Mouse (Mus musculus) forebrain, embryonic 14.5 days (tissue): Measurements from ENCODE around the gene Catsper4. TPM values are rescaled to one million over a fixed set of nuclear protein-coding genes. Genes with fewer than 3 reads are reported as not detected.

Source experiments
- ATAC-seq: fragments of 200-750 bp; cut with Nextera tagmentation; 2 replicates; pipeline ENCODE4 v1.8.0; 2017; ENCODE audit warnings: mild to moderate bottlenecking, moderate library complexity
- DNase-seq: peaks from one replicate; pipeline ENCODE4 v3.0.0-alpha.2; 2015; ENCODE audit warnings: low spot score
- H3K27ac ChIP-seq: fragments of 300-500 bp; sonication (generic); 2 replicates; pipeline ENCODE4 v1.5.1; 2014; ENCODE audit warnings: low read depth, mild to moderate bottlenecking, control low read depth, low read length, moderate library complexity
- H3K27me3 ChIP-seq: fragments of 300-500 bp; sonication (generic); replicated peaks from 2 replicates; pipeline ENCODE4 v1.6.1; 2014; ENCODE audit warnings: low read length, control low read depth, mixed read lengths; ENCODE audit not compliant: control insufficient read depth, insufficient read depth
- H3K36me3 ChIP-seq: fragments of 300-500 bp; sonication (generic); 2 replicates; pipeline ENCODE4 v1.6.1; 2014; ENCODE audit warnings: low read length, control low read depth; ENCODE audit not compliant: control insufficient read depth, insufficient read depth
- H3K4me1 ChIP-seq: fragments of 300-500 bp; sonication (generic); 2 replicates; pipeline ENCODE4 v1.6.1; 2014; ENCODE audit warnings: antibody characterized with exemption, low read length, control low read depth; ENCODE audit not compliant: control insufficient read depth, insufficient read depth
- H3K4me2 ChIP-seq: fragments of 300-500 bp; sonication (generic); 2 replicates; pipeline ENCODE4 v1.6.1; 2014; ENCODE audit warnings: mild to moderate bottlenecking, control low read depth, low read length
- H3K4me3 ChIP-seq: fragments of 300-500 bp; sonication (generic); 2 replicates; pipeline ENCODE4 v1.5.1; 2014; ENCODE audit warnings: low read depth, low read length, control low read depth
- H3K9ac ChIP-seq: fragments of 300-500 bp; sonication (generic); 2 replicates; pipeline ENCODE4 v1.6.1; 2014; ENCODE audit warnings: mild to moderate bottlenecking, low read length, control low read depth, moderate library complexity
- H3K9me3 ChIP-seq: fragments of 300-500 bp; sonication (generic); replicated peaks from 2 replicates; pipeline ENCODE4 v1.6.1; 2016; ENCODE audit warnings: low read length, control low read depth, mixed read lengths; ENCODE audit not compliant: control insufficient read depth
- WGBS: fragments of 180-500 bp; shearing (Covaris S2); extraction: QIAGEN DNeasy Blood & Tissue Kit; methylation state at CpG from one replicate; pipeline ENCODE4 v1.1.7; 2014; 5-methylcytosine and 5-hydroxymethylcytosine counted together
- polyA plus RNA-seq: library from polyadenylated mRNA; unstranded; fragments of >200 nt; fragmentation: Nextera tagmentation; extraction: Ambion mirVana; gene quantifications from 2 replicates; pipeline ENCODE4 v1.2.1, GENCODE M21; 2014

Gene Catsper4
- polyA plus RNA-seq, 1 experiment from 2014 or later: not detected

DNA sequence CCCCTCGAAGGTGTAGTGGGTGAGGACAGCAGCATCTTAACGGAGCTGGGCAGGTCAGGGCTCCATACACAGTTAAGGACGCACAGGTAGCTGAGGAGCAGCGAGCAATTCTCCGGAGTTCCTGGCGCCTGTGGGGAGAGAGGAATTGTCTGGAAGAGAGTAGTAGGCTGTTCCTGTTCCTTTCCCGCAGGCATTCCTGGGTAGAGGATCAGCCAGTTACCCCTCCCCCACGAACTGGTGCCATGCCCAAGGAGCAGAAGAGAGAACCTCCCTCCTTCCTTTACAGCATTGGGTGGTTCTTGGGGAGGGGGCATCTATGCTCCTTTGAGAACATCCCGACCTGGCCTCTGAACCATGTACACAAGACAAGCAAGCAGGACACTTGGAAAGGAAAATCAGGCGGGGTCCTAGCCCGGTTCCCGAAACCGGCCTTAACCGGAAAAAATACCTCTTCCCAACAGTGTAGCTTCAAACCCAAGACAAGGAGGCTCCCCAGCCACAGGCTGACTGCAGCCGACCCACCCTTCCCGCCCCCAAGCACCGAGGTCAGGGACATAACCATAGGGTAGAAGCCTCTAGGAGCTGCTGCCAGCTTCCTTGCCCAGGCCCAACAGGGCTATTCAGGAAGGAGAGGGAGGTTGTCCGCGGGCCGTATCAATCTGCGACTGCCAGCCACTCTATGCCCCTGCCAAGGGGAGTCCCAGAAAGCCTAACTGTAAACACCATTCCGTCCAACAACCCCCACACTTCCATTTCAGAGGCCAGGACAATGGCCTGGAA lies 25.1 kb upstream of the Catsper4 start:
- Histone ChIP-seq H3K36me3 (no peaks in the 10 kb centered on the region), H3K27ac (no peak overlapping the region), H3K4me2 (peak overlapping the region; percentile 75), H3K27me3 (peaks cover 70% of the 10 kb centered on the region), H3K4me1 (peaks cover 10% of the 10 kb centered on the region), H3K9me3 (no peaks in the 10 kb centered on the region), H3K4me3 (peak overlapping the region; percentile 46), H3K9ac (peak overlapping the region; percentile 67)
- DNase-seq: peak; percentile 54
- 5% methylated on average over 22 of the region's 22 CpGs for WGBS
- no peak for ATAC-seq

DNA sequence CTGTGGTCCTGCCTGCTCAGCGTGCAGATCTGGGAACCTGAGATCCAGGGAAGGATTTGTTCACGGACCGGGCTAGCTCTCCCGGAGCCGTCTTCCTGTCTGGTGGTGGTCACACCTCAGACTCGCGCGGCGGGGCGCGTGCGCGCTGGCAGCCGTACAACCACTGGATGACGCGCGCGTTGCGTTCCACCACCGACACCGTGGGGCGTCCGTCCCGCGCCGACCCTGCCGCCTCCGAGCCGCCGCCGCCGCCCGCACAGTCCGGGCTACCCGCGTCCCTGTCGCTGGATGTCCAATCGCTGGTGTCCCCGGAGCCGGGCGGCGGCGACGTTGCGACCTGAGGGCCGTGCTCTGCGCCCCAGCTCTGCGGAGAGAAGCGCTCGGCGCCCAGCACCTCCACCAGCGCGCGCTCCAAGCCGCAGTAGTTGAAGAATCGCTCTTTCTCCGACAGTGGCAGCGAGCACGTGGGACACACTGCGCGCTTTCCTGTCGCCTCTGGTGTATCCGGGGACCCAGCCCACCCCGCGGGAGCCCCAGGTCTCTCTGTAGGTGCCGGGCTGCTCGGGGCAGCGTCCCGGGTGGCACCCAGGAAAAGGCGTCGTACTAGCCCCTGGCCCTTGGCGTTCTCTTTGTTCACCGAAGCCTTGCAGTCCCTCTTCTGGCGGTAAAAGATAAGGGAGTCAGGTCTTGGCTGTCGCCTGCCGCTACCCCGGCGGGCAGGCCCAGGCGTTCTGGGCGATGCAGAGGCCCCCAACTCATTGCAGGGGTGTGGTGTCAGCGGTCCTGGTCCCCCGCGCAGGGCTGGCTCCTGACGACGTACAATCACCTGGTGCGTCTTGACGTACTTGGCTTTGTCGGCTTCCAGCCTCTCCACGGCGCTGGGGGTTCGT lies 24.3 kb upstream of the Catsper4 start:
- Histone ChIP-seq H3K27ac (no peak overlapping the region; the same call in 1 of the 2 replicates), H3K4me1 (peaks cover 10% of the 10 kb centered on the region), H3K4me3 (peak overlapping the region; percentile 46), H3K9me3 (no peaks in the 10 kb centered on the region), H3K27me3 (peaks cover 70% of the 10 kb centered on the region), H3K9ac (peak overlapping the region; percentile 67), H3K36me3 (no peaks in the 10 kb centered on the region), H3K4me2 (peak overlapping the region; percentile 75)
- under 1% methylated on average over 67 of the region's 91 CpGs for WGBS
- DNase-seq (peak; percentile 61), ATAC-seq (peak; percentile 45)

DNA sequence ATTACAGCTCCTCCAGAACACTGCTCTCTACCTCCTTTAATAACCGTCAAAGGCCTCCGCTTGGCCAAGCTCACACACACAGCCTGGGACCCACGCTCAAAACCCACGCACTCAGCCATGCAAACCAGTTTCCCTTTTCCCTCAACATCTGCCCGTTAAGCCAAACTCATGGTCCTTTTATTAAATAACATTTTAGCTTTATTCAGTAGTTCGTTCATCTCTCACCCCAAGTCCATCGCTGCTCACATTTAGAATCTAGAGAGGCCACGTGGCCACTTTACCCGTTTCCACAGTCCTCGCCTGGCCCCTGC lies 23.7 kb upstream of the Catsper4 start:
- 7% methylated on average over 10 of the region's 10 CpGs for WGBS
- peaks cover 13% of the 10 kb centered on the region for H3K4me1 ChIP-seq
- no peak overlapping the region for H3K27ac ChIP-seq
- H3K36me3 ChIP-seq: no peaks in the 10 kb centered on the region
- H3K9me3 ChIP-seq: no peaks in the 10 kb centered on the region
- H3K4me3 ChIP-seq: peak overlapping the region; percentile 46
- ATAC-seq: no peak
- peak overlapping the region; percentile 67 for H3K9ac ChIP-seq
- H3K27me3 ChIP-seq: peaks cover 70% of the 10 kb centered on the region
- H3K4me2 ChIP-seq: peak overlapping the region; percentile 75
- DNase-seq: no peak

DNA sequence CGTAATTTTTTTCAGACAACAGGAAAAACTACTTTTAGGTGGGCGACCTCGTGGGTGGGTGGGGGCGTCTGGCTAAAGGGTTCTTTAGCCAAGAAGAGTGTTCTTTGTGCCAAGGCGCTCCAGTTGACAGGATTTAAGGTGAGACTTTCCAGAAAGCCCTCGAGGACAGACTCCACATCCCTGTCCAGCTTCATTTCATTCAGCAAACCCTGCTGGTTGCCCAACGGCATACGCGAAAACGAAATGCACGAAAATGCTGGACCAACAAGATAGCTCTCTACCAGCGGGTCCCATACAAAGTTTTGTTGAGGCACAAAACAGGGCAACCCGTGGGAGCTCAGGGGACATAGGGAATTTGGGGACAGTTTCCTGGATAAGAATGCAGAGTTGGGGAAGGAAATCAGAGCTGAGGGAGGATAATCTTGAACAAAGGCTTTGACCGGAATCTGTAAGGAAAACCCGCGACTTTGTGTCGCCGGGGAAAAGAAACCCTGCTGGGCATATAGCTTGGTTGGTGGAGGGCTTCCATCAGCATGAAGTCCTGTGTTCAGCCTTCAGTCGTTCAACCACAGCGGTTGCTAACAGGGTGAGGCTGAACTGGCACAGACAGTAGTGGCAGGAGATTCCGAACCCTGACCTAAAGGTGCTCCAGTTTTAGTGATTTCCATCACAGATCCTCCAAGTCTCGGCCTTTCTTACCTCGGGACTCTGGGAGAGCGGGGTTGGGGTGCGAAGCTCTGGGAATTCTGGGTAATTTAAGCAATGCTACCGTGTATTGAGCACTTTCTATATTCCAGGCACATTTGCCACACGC lies 23.1 kb upstream of the Catsper4 start:
- no peaks in the 10 kb centered on the region for H3K36me3 ChIP-seq
- DNase-seq (no peak), ATAC-seq (no peak)
- H3K4me1 ChIP-seq: peaks cover 15% of the 10 kb centered on the region
- H3K4me2 ChIP-seq: peak overlapping the region; percentile 75
- peak overlapping the region; percentile 67 for H3K9ac ChIP-seq
- WGBS: 5% methylated on average over 27 of the region's 27 CpGs
- H3K27me3 ChIP-seq: peaks cover 68% of the 10 kb centered on the region
- peak overlapping the region; percentile 46 for H3K4me3 ChIP-seq
- no peaks in the 10 kb centered on the region for H3K9me3 ChIP-seq
- no peak overlapping the region for H3K27ac ChIP-seq

DNA sequence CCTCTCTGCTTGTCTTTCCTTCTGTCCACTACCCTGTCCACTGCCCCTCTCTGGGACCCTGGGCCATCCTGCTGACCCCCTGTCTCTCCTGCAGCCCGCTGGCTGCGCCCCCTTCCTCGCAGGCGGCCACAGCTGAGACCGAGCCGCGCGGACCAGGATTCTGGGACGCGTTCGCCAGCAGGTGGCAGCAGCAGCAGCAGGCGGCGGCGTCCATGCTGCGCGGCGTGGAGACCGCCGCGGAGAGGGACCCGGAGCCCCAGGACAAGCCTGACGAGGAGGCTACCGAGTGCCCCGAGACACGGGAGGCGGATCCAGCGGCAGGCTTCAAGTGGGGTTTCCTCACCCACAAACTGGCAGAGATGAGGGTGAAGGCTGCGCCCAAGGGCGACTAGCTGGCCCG lies 22.5 kb upstream of the Catsper4 start:
- no peak overlapping the region for H3K27ac ChIP-seq
- ATAC-seq: peak; percentile 62
- DNase-seq: peak; percentile 75
- H3K4me2 ChIP-seq: peak overlapping the region; percentile 75
- no peaks in the 10 kb centered on the region for H3K36me3 ChIP-seq
- H3K9me3 ChIP-seq: no peaks in the 10 kb centered on the region
- peaks cover 19% of the 10 kb centered on the region for H3K4me1 ChIP-seq
- WGBS: under 1% methylated on average over 30 of the region's 30 CpGs
- peak overlapping the region; percentile 28 for H3K4me3 ChIP-seq
- H3K27me3 ChIP-seq: peaks cover 62% of the 10 kb centered on the region
- peak overlapping the region; percentile 37; the same call in 1 of the 2 replicates for H3K9ac ChIP-seq

DNA sequence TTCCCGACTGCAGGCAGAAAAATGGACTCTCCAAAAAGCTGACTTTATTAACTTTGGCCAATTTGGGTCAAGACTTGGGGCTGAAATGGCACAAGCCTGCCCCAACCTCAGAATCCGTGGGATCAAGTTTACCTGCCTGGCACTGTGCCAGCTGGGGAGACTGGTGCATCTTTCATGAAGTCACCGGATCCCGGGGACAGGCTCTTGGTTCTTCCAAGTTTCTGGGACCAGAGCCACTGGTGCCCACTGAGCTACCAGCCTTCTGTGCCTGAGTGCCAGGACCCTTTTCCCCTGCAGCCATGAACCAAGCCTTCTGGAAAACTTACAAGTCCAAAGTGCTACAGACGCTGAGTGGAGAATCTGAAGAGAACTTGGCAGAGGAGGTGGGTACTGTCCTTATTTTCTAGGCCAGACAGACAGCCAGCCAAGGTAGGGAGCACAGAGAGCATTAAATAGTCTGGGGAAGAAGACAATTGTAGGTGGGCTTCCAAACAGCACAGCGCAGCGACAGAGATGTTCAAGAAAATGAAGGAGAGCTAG lies 19.6 kb upstream of the Catsper4 start, which contains the start of gene Gm30191:
Gm30191 (plus strand) TSS at position 217 of the 540 bp plus-strand sequence.
- Histone ChIP-seq H3K4me2 (peak within 1 kb of the TSS; percentile 95), H3K27ac (no peak within 1 kb of the TSS), H3K27me3 (peaks cover 34% of the 10 kb centered on the region), H3K4me3 (peak within 1 kb of the TSS; percentile 82), H3K9ac (peak within 1 kb of the TSS; percentile 84; the same call in 1 of the 2 replicates), H3K36me3 (no peaks in the 10 kb centered on the region), H3K9me3 (no peaks in the 10 kb centered on the region), H3K4me1 (peaks cover 19% of the 10 kb centered on the region)
- DNase-seq: no peak
- no peak for ATAC-seq
- WGBS: 71% methylated on average over 7 of the region's 7 CpGs

DNA sequence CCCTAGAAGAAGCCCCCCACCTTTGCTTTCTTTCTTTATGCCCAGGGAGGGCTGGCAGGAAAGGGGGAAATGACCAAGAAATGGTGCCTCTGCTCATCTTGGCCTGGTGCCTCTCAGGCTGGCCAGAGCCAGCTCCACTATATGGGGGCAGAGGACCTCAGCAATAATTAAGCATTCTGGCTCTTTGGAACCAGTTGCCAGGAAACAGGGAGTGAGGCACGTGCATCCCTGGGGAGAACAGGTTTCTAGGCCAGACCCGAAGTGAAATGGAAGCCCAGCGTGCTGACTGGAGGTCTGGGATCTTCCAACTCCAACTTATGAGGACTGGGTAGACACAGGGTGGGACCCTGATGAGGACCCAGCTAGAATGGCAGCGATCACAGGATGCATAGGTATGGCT lies 19.1 kb upstream of the Catsper4 start:
- peaks cover 29% of the 10 kb centered on the region for H3K27me3 ChIP-seq
- H3K4me2 ChIP-seq: no peak overlapping the region
- H3K27ac ChIP-seq: no peak overlapping the region
- DNase-seq: peak; percentile 51
- no peak overlapping the region for H3K4me3 ChIP-seq
- WGBS: 33% methylated on average over 4 of the region's 4 CpGs
- no peak for ATAC-seq
- no peaks in the 10 kb centered on the region for H3K36me3 ChIP-seq
- peaks cover 18% of the 10 kb centered on the region for H3K4me1 ChIP-seq
- H3K9me3 ChIP-seq: no peaks in the 10 kb centered on the region
- H3K9ac ChIP-seq: no peak overlapping the region

DNA sequence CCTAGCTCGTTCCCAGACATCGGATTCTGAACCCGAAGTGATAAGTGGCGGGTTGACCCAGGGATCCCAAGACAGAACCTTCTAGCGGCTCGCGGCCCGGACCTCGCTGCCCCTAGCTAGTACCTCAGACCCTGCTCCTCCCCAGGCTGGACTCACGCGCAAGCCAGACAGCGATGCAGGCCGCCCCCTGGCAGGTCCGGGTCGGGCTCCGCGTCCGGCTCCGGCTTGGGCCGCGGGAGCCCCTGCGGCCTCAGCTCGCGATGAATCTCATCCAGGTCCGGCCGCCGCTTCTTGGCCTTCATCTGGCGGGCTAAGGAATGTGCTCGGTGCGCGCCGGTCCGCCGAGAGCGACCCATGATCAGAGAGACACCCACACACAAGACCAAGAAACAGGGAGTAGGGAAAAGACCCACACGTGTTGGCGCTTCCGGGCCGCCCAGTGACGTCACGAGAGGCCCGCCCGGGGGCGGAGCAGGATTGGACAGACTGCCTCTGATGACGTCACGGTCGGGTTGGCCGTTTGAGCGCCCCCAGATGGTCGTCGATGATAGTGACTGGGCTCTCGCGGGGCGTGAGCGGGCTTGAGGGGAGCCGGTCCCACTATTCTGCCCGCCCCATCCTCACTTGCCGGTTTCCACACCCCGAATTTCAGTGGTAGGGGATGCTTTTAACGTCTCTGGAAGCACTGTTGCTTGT lies 18.1 kb upstream of the Catsper4 start, which contains the start of gene Zfp593:
Zfp593 (minus strand) TSS at position 445 of the 696 bp plus-strand sequence.
- no peaks in the 10 kb centered on the region for H3K36me3 ChIP-seq
- peak within 1 kb of the TSS; percentile 95 for H3K4me2 ChIP-seq
- H3K4me1 ChIP-seq: peaks cover 14% of the 10 kb centered on the region
- H3K4me3 ChIP-seq: peak within 1 kb of the TSS; percentile 82
- peak; percentile 75 for ATAC-seq
- under 1% methylated on average over 60 of the region's 60 CpGs for WGBS
- no peak within 1 kb of the TSS for H3K27ac ChIP-seq
- DNase-seq: peak; percentile 95
- peaks cover 19% of the 10 kb centered on the region for H3K27me3 ChIP-seq
- H3K9me3 ChIP-seq: no peaks in the 10 kb centered on the region
- H3K9ac ChIP-seq: peak within 1 kb of the TSS; percentile 84
